Mouse (Mus musculus): ENCODE results near the gene Pacsin2. TPM values are rescaled to one million over a fixed set of nuclear protein-coding genes. Genes with fewer than 3 reads are reported as not detected.
A peak's percentile ranks its signal among the peaks of the same experiment; 100 is the strongest.
"Not testable (repeated sequence)": the region's sequence is repeated elsewhere in the genome, so short reads cannot be mapped to it uniquely, and the experiment has no call there.

The Pacsin2 gene
- total RNA-seq, 2 experiments from 2014 or later, result 69.9 to 76.3 TPM

DNA sequence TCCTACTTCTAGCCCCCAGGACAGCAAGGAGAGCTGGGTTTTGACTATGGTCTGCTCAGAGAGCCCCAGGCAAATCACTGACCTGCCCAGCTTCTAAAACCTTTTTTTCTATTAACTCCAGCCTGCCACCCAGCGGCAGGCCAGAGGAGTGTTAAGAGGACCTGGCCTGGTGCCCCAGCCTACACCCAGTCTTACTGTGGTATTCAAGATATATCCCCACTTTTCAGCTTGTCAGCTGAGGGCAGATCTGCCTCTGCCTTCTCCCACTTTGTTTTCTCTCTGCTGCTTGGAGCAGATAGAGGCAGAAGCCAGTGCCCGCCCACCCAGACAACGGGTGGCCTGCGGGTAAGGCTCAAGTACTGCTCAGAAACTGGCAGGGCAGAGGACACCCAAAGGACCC is 89.3 kb downstream of the Pacsin2 start:
- DNase-seq, result peak; percentile 76

- DNase-seq, result no peak
Measured at GRCm38 (mm10) chr15:83374076-83374475, 90.3 kb downstream of the Pacsin2 start.

GRCm38 (mm10) chr15:83368702-83369101 is 95.7 kb downstream of the Pacsin2 start:
- DNase-seq, result not testable (repeated sequence)

DNA sequence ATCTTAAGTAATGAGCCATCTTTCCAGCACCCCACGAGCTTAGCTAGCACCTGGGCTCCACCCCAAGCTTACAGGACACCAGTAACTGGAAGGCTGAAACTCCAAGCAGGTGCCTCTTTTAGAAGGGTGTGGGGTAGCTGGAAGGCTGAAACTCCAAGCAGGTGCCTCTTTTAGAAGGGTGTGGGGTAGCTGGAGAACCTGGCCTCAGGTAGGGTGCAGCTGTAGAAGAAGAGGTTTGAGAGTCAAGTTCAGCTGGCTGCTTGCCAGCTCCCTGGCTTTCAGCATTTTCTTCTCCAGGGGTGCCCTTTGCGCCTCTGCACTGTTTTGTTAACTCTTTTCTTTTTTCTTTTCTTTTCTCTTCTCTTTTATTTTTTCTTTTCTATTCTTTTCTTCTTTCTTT is 96.1 kb downstream of the Pacsin2 start:
- DNase-seq, result no peak

- DNase-seq, result peak; percentile 84
Measured at GRCm38 (mm10) chr15:83366933-83367552, 97.4 kb downstream of the Pacsin2 start.

DNA sequence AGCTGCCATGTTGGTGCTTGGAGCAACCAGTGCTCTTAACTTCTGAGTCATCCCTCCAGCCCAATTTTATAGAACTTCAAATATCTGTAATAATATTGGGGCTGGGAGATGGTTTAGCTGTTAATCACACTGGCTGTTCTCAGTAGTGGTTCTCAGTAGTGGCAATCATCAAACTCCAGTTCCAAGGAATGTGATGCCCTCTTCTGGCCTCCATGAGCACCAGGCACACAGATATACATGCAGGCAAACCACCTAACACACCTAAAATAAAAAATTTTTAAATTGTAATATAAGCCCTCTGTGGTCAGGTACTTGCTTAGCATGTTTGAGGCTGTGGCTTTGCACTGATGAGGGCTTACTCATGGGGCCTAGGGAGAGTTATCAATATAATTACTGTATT is 98.7 kb downstream of the Pacsin2 start:
- no peak for DNase-seq

GRCm38 (mm10) chr15:83364194-83364593 is 100.2 kb downstream of the Pacsin2 start:
- DNase-seq, result no peak

GRCm38 (mm10) chr15:83362813-83363212 is 101.6 kb downstream of the Pacsin2 start:
- not testable (repeated sequence) for DNase-seq

DNA sequence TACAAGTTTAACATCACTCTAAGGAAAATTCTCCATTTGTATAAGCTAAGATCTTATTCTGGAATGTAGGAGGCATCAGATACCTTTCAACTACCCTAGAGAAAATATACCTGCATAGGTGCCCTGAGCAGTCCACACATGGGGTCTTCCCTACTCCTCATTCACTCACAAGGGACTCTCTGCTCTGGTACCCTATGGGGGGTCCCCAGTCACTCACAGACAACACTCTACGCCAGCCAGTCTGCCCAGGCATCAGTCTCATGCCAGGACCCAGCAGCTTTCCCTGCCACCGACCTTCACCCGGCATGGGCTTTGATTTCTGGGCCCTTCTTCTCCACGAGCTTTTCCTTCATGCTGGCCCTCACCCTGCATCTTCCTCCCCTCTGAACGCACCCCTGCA is 103.5 kb downstream of the Pacsin2 start:
- DNase-seq, result not testable (repeated sequence)

GRCm38 (mm10) chr15:83360140-83360539 is 104.3 kb downstream of the Pacsin2 start:
- no peak for DNase-seq

DNA sequence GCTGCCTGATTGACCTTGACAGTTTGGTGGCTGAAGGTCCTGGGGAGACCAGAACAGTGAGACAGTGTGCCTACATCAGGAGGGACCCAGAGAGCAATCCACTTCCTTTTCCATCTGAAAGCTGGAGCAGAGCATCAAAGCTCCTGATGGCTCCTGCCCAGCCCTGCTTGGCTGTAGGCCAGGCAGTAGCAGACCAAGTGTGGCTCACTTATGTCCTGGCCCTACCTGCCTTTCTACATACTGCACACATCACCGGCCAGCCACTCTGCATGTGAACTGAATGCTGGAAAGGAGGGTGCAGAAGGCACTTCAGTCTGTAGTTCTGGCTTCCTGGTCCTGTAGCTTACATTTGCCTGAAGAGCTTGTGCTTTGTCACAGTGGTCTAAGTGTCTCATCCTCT is 105.9 kb downstream of the Pacsin2 start:
- DNase-seq, result no peak

GRCm38 (mm10) chr15:83351546-83351945 is 112.9 kb downstream of the Pacsin2 start:
- DNase-seq, result no peak

DNA sequence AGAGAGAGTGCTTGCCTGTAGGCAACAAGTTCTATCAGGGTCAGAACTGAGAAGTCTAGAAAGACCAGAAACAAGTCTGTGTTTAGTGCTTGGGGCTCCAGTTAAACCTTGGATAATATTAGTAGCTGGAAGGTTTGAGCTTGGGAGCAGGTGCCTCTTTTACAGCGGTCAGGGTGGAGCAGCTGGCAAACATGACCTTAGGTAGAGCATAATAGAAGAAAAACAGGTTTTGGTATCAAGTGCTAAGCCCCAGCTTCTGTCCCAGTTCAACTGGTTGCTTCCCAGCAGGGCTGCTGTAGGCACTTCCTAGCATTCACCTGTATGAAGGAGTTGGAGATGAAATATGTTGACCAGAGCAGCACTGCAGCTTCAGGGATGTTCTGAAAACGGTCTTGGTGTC is 113.5 kb downstream of the Pacsin2 start:
- DNase-seq, result no peak

- DNase-seq, result peak; percentile 98
Measured at GRCm38 (mm10) chr15:83349954-83350711, 114.3 kb downstream of the Pacsin2 start, which contains the start of gene Arfgap3. Gene Arfgap3, minus strand, starts transcription at chr15:83350247.

DNA sequence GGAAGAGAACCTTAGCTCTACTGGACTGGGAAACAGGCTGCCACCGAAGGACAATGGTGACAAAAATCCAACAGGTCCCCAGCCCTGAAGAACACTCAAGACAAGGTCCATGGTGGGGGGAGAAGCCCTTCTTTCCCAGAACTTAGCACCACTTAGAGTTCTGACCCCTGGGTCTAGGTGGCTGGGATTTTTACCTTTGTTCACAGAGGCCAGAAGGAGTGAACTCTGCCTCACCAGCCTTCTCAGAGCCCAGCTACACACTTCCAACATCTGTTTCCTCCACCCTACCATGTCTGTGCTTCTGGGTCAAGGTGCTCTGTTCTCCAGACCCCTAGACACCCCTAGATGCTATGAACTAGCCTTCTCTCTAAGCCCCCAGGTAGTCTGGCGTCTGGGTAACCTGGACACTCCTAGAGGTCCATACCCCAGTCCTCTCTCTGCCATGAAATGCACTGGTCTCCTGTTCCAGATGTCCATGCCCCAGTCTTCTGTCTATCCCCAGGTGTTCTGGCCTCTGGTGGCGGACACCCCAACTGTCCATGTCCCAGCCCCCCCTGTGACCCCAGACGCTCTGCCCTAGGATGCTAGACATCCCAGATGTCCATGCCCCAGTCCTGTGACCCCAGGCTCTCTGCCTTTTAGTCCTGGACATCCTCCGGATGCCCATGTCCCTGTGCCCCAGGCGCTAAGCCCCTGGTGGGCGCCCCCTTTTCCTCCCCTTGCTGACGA is 115.0 kb downstream of the Pacsin2 start:
- DNase-seq, result no peak

GRCm38 (mm10) chr15:83348747-83349146 is 115.7 kb downstream of the Pacsin2 start:
- no peak for DNase-seq

- DNase-seq, result no peak
Measured at GRCm38 (mm10) chr15:83345898-83346529, 118.4 kb downstream of the Pacsin2 start.

DNA sequence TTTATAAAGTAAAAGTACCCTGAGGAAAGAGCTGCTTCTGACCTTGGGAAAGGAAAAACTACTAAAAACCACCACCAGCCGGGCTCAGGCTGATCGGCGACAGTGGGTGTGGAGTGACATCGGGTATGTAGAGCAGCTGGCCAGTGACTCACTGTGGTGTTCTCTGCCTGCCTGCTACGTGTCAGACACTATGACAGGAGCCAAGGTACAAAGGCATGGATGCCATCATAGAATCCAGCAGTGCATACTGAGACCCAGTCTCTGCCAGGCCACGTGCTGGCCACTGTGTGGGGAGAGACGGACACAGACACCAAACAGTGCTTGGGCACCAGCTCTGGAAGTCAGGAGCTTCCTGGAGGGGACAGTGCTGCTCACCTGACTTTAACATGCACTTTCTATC is 119.5 kb downstream of the Pacsin2 start:
- DNase-seq, result peak; percentile 45

GRCm38 (mm10) chr15:83344157-83344556 is 120.2 kb downstream of the Pacsin2 start:
- no peak for DNase-seq

DNA sequence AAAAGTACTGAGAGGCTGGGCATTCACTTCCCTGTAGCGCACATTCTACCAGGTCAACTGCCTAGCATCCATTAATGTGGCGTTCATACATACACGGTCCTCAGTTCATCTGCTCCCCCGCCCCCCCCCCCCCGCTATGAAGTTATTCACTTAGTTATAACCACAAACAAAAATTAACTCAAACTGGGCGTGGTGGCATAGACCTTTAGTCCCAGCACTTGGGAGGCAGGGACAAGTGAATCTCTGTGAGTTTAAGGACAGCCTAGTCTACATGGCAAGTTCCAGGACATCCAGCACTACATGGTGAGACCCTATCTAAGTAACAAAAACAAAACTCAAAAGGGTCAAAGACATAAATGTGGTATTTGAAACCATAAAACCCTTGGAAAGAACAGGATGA is 125.5 kb downstream of the Pacsin2 start:
- no peak for DNase-seq

DNA sequence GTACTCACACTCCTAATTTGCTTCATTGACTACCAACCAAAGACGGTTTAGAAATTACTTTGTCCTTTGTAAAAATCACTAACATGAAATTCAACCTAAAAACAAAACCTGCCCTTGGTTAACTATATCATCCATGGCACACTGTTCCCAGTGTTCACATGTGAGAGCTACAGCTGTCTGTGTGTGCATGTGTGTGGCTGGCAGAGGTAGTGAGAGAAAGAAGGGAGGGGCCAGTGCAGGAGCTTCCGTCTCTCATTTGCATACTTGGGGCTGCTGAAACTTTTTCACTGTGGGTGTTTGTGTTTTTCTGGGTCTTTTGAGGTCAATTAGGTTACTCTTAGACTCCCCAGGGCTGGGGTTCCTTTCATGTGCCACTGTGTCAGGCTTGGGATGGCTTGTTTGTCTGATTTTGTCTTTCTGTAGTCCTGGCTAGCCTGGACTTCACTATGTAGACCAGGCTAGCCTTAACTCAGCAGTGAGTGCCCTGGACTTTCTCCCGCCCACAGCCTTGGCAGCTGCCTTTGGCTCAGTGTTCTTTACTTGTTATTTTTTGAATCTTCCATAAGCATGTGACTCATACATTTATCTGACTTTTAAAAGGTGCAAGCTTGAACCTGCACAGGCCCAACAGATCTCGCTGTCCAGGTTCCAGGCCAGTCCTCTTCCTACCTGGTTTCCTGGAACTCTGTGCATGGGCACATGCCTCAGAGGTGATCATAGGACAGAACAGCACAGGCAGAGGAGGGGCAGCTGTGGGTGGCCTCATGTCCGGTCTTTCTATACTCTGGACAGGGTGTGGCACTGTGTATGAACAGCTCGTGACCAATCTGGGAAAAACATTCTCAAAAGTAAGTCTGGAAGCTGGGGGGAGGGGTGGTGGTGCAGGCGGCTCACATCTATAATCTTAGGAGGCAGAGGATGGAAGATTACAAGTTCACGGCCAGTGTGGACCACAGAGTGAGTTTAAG is 126.2 kb downstream of the Pacsin2 start:
- DNase-seq, result no peak

Data from adrenal gland, postnatal 10 days (tissue).